Mouse (Mus musculus): Measurements from ENCODE around the gene Fam161a. TPM values are rescaled to one million over a fixed set of nuclear protein-coding genes. Genes with fewer than 3 reads are reported as not detected.
"Not testable (repeated sequence)": the region's sequence is repeated elsewhere in the genome, so short reads cannot be mapped to it uniquely, and the experiment has no call there.

Fam161a gene
- total and polyA plus RNA-seq, 3 experiments: 0.67 to 9.3 (median 3.1) TPM

DNA sequence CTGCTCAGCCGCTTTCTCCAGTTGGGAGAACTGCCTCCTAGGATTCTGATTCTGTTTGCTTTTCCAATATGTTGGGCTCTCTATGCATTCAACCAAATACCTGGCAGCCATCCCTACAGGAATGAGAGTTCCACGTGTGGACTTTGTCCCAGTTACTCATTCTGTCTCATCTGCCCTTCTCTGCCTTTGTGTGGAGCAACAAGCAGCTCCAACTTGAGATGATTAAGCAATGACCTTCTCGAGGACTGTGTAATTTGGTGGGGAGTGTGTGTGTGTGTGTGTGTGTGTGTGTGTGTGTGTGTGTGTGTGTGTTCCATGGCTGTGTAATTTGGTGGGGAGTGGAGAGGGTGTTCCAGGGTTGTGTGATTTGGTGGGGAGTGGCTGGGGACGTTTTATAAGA lies 45.0 kb downstream of the Fam161a start:
- DNase-seq (ENCODE audit: low spot score) (no peak), ATAC-seq (ENCODE audit: extremely low read depth, insufficient number of reproducible peaks, low FRiP score, poor library complexity, severe bottlenecking) (no peak)
- no peaks in the 10 kb centered on the region for H3K9me3 ChIP-seq (replicated peaks)
- no peaks in the 10 kb centered on the region for H3K36me3 ChIP-seq (replicated peaks)
- H3K4me1 ChIP-seq (ENCODE audit: insufficient read depth, low read depth, low read length): no peaks in the 10 kb centered on the region
- TF ChIP-seq GATA2 (IDR thresholded peaks at IDR 0.05; ENCODE audit: borderline replicate concordance, low read depth, low read length) (no peak), POLR2AphosphoS5 (IDR thresholded peaks at IDR 0.05; ENCODE audit: insufficient replicate concordance, low read depth, low read length) (no peak), CTCF (IDR thresholded peaks at IDR 0.05; ENCODE audit: low read depth, low read length) (no peak), GATA1 (IDR thresholded peaks at IDR 0.05; ENCODE audit: borderline replicate concordance, low read length) (no peak), TAL1 (conservative IDR thresholded peaks at IDR 0.05; ENCODE audit: low read depth, low read length) (no peak)
- H3K4me3 ChIP-seq (ENCODE audit: low read depth, low read length): no peak overlapping the region
- peaks cover 16% of the 10 kb centered on the region for H3K27me3 ChIP-seq (ENCODE audit: insufficient read depth, low read length)

DNA sequence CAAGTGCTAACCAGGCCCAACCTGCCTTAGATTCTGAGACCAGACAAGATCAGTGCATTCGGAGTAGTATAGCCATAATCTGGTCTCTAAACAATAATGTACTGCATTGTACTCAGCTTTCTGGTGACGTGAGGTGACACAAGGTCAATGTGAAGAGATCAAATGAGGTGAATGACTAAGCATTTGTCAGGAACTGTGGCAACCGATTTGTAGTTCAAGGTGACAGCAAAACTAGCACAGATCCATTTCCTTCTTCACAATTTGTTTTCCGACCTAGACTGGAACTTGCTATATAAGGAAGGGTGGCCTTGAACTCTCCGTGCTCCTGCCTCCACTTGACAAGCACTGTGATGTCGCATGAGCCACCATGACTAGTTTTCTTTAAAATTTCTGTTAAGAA lies 55.8 kb downstream of the Fam161a start:
- Histone ChIP-seq H3K4me3 (ENCODE audit: low read depth, low read length) (no peak overlapping the region), H3K9me3 (replicated peaks) (no peaks in the 10 kb centered on the region), H3K27me3 (ENCODE audit: insufficient read depth, low read length) (no peaks in the 10 kb centered on the region; the same call in 1 of the 2 replicates), H3K4me1 (ENCODE audit: insufficient read depth, low read depth, low read length) (peaks cover 46% of the 10 kb centered on the region), H3K36me3 (replicated peaks) (no peaks in the 10 kb centered on the region)
- TF ChIP-seq GATA1 (IDR thresholded peaks at IDR 0.05; ENCODE audit: borderline replicate concordance, low read length) (no peak), CTCF (IDR thresholded peaks at IDR 0.05; ENCODE audit: low read depth, low read length) (no peak), POLR2AphosphoS5 (IDR thresholded peaks at IDR 0.05; ENCODE audit: insufficient replicate concordance, low read depth, low read length) (no peak), TAL1 (conservative IDR thresholded peaks at IDR 0.05; ENCODE audit: low read depth, low read length) (no peak), GATA2 (IDR thresholded peaks at IDR 0.05; ENCODE audit: borderline replicate concordance, low read depth, low read length) (no peak)
- DNase-seq (ENCODE audit: low spot score) (no peak), ATAC-seq (ENCODE audit: extremely low read depth, insufficient number of reproducible peaks, low FRiP score, poor library complexity, severe bottlenecking) (no peak)

DNA sequence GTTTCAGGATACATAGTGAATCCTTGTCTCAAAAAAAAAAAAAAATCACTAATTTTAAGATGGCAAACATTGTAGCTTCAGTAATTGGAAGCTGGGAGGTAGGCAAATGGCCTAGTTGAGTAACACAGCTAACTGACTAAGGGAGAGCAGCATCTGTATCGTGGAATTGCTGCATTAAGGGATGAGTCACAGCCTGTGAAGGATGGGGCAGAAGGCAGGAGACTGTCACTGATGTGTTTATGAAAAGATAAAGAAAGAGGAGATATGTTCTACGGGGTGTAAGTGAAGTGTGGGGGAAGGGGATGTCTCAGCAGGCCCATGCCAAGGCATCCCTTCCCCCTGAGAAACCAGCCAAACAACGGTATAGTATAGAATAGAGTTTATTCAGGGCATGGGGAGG lies 56.5 kb downstream of the Fam161a start:
- H3K36me3 ChIP-seq (replicated peaks): no peaks in the 10 kb centered on the region
- peaks cover 48% of the 10 kb centered on the region for H3K4me1 ChIP-seq (ENCODE audit: insufficient read depth, low read depth, low read length)
- H3K27me3 ChIP-seq (ENCODE audit: insufficient read depth, low read length): no peaks in the 10 kb centered on the region; the same call in 1 of the 2 replicates
- DNase-seq (ENCODE audit: low spot score) (no peak), ATAC-seq (ENCODE audit: extremely low read depth, insufficient number of reproducible peaks, low FRiP score, poor library complexity, severe bottlenecking) (no peak)
- no peak overlapping the region for H3K4me3 ChIP-seq (ENCODE audit: low read depth, low read length)
- no peak for TF ChIP-seq CTCF (IDR thresholded peaks at IDR 0.05; ENCODE audit: low read depth, low read length)
- no peak for TF ChIP-seq GATA2 (IDR thresholded peaks at IDR 0.05; ENCODE audit: borderline replicate concordance, low read depth, low read length)
- no peak for TF ChIP-seq GATA1 (IDR thresholded peaks at IDR 0.05; ENCODE audit: borderline replicate concordance, low read length)
- no peak for TF ChIP-seq POLR2AphosphoS5 (IDR thresholded peaks at IDR 0.05; ENCODE audit: insufficient replicate concordance, low read depth, low read length)
- no peak for TF ChIP-seq TAL1 (conservative IDR thresholded peaks at IDR 0.05; ENCODE audit: low read depth, low read length)
- no peaks in the 10 kb centered on the region for H3K9me3 ChIP-seq (replicated peaks)

DNA sequence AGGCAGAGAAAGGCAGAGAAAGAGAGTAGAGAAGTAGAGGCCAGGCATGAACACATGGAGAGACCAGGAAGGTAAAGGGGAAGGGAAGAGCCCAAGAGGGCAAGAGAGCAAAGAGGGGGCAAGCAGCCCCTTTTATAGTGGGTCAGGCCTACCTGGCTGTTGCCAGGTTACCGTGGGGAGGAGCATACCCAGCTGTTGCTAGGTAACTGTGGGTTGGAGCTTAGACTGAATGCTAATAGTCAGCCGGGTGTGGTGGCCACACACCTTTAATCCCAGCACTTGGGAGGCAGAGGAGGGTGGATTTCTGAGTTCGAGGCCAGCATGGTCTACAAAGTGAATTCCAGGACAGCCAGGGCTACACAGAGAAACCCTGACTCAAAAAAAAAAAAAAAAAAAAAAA lies 56.9 kb downstream of the Fam161a start:
- not testable (repeated sequence) for H3K27me3 ChIP-seq (ENCODE audit: insufficient read depth, low read length); H3K4me3 ChIP-seq (ENCODE audit: low read depth, low read length); DNase-seq (ENCODE audit: low spot score); H3K36me3 ChIP-seq (replicated peaks); ATAC-seq (ENCODE audit: extremely low read depth, insufficient number of reproducible peaks, low FRiP score, poor library complexity, severe bottlenecking); H3K9me3 ChIP-seq (replicated peaks)
- H3K4me1 ChIP-seq (ENCODE audit: insufficient read depth, low read depth, low read length): peaks cover 48% of the 10 kb centered on the region

DNA sequence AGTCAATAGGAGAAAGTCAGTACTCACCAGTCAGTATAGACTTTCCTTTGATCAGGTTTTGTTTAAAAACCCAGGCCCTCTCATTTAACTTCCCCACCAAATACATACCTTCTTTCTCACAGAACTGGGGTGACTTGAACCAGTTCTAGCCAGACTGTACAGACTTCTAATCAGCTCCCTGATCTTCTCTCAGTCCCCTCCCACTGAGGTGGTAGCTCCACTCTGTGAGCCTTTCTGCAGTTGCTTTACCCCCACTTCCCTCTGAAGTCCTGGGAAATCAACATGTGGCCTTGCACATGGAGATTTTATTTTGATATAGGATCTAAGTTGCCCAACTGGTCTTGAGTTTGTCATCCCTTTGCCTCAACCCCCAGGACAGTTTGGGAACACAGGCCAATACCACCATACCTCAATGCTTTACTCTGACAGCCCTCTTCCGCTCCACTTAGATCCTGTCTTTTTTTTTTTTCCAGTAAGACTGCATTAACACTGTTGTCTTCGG lies 57.9 kb downstream of the Fam161a start:
- TF ChIP-seq GATA2 (IDR thresholded peaks at IDR 0.05; ENCODE audit: borderline replicate concordance, low read depth, low read length) (no peak), POLR2AphosphoS5 (IDR thresholded peaks at IDR 0.05; ENCODE audit: insufficient replicate concordance, low read depth, low read length) (no peak), TAL1 (conservative IDR thresholded peaks at IDR 0.05; ENCODE audit: low read depth, low read length) (no peak)
- Histone ChIP-seq H3K4me1 (ENCODE audit: insufficient read depth, low read depth, low read length) (peaks cover 48% of the 10 kb centered on the region), H3K4me3 (ENCODE audit: low read depth, low read length) (no peak overlapping the region), H3K9me3 (replicated peaks) (no peaks in the 10 kb centered on the region), H3K36me3 (replicated peaks) (no peaks in the 10 kb centered on the region), H3K27me3 (ENCODE audit: insufficient read depth, low read length) (no peaks in the 10 kb centered on the region)
- ATAC-seq (ENCODE audit: extremely low read depth, insufficient number of reproducible peaks, low FRiP score, poor library complexity, severe bottlenecking) (no peak), DNase-seq (ENCODE audit: low spot score) (no peak)

DNA sequence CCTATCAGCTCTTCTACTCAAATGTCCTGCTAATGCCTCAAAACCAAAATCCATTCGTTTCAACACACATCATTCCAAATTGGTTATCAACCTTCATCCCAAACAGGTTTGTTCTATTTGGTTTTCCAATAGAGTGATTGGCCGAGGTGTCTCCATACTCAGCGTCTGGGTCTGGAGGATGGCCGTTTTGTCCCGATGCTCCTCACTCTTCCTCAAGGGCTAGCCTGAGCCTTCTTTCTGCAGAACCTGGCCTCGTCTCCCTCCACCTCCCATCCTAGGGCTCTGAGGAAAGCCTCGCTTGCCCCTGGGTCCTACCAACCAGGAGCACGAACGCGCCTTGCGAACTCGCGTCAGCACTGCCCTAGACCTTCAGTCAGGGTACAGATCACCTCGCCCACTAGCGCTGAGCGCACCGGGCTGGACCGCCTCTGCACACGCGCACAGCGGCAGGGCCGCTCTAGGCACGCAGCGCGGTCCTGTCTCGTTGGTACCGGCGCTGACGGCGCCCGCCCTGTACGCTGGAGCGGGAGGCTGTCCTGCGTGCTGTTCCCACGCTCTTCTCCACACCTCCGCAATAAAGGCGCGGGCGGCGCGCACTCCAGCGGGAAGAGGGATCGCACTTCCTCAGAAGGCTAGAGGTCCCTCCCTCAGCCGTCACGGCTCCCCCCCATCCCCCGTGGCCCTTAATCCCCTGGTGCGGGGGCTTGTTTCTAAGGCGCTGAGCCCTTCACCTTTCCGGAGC lies 60.2 kb downstream of the Fam161a start:
- Histone ChIP-seq H3K36me3 (replicated peaks) (no peaks in the 10 kb centered on the region), H3K9me3 (replicated peaks) (no peaks in the 10 kb centered on the region), H3K4me3 (ENCODE audit: low read depth, low read length) (peak overlapping the region; percentile 84), H3K27me3 (ENCODE audit: insufficient read depth, low read length) (peaks cover 8% of the 10 kb centered on the region), H3K4me1 (ENCODE audit: insufficient read depth, low read depth, low read length) (peaks cover 48% of the 10 kb centered on the region)
- no peak for TF ChIP-seq GATA1 (IDR thresholded peaks at IDR 0.05; ENCODE audit: borderline replicate concordance, low read length)
- TF ChIP-seq TAL1 (conservative IDR thresholded peaks at IDR 0.05; ENCODE audit: low read depth, low read length): no peak
- no peak for TF ChIP-seq GATA2 (IDR thresholded peaks at IDR 0.05; ENCODE audit: borderline replicate concordance, low read depth, low read length)
- TF ChIP-seq CTCF (IDR thresholded peaks at IDR 0.05; ENCODE audit: low read depth, low read length): no peak
- TF ChIP-seq POLR2AphosphoS5 (IDR thresholded peaks at IDR 0.05; ENCODE audit: insufficient replicate concordance, low read depth, low read length): 0 out of 2 replicates have a peak, but pooled peaks have one; percentile 31
- DNase-seq (ENCODE audit: low spot score) (peak; percentile 86), ATAC-seq (ENCODE audit: extremely low read depth, insufficient number of reproducible peaks, low FRiP score, poor library complexity, severe bottlenecking) (peak; percentile 88)

Data from G1E (cell line).